8 mouse cellular contexts compared by ENCODE assay signal in the genomic region with DNA sequence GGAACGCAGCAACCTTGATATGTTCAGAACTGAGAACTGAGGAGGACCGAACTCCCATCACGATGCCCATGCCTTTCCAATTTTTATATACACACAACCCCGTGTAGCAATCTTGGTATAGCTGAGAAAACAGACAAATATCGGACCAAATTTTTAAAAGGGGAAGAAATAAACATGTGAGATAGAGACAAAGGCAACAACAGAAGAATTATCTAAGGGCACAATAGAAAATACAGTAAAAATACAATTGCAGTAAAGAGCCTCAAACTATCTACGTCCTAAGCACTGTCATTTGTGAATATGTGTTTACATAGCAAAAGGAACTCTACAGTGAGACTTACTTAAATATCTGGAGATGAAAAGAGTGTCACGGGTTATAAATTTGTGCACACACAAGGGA. TPM values are rescaled to one million over a fixed set of nuclear protein-coding genes. Genes with fewer than 3 reads are reported as not detected.
A peak's percentile ranks its signal among the peaks of the same experiment; 100 is the strongest.
DNase-seq lines count a peak whose midpoint lies in the region; ATAC-seq and TF ChIP-seq lines count a peak whose summit lies in the region.

A gene (minus strand): TSS at position 101 of the 400 bp plus-strand sequence.

- H3K4me2 ChIP-seq in neural tube, embryonic 11.5 days (ENCODE audit: low read depth) = peak within 1 kb of the TSS; percentile 92
- H3K4me2 ChIP-seq in limb, embryonic 12.5 days = peak within 1 kb of the TSS; percentile 91
- peak within 1 kb of the TSS; percentile 82 for H3K4me2 ChIP-seq in stomach, embryonic 15.5 days

- H3K9ac ChIP-seq in heart, adult 2 months (ENCODE audit: low read depth, low read length) = peak within 1 kb of the TSS; percentile 32
- peak within 1 kb of the TSS; percentile 58 for H3K9ac ChIP-seq in neural tube, embryonic 11.5 days (ENCODE audit: low read length)
- peak within 1 kb of the TSS; percentile 50 for H3K9ac ChIP-seq in limb, embryonic 12.5 days (replicated peaks)
- H3K9ac ChIP-seq in stomach, embryonic 15.5 days = peak within 1 kb of the TSS; percentile 34; the same call in 1 of the 2 replicates

- H3K27me3 ChIP-seq in heart, adult 2 months (ENCODE audit: control insufficient read depth, insufficient read depth, low read length) = peaks cover 3% of the 10 kb centered on the region
- peaks cover 12% of the 10 kb centered on the region for H3K27me3 ChIP-seq in neural tube, embryonic 11.5 days (ENCODE audit: control insufficient read depth, insufficient read depth, low read length)
- peaks cover 29% of the 10 kb centered on the region for H3K27me3 ChIP-seq in limb, embryonic 12.5 days
- peaks cover 12% of the 10 kb centered on the region; the same call in 1 of the 2 replicates for H3K27me3 ChIP-seq in stomach, embryonic 15.5 days (replicated peaks)

- 35% methylated on average over 7 of the region's 7 CpGs for WGBS in heart, adult 2 months
- WGBS in neural tube, embryonic 11.5 days = 38% methylated on average over 7 of the region's 7 CpGs
- 40% methylated on average over 7 of the region's 7 CpGs for WGBS in limb, embryonic 12.5 days
- WGBS in stomach, embryonic 15.5 days = 34% methylated on average over 7 of the region's 7 CpGs

- intact Hi-C loops in heart, adult 2 months (cut with DNase I) = no loop called here
- intact Hi-C loops in heart, postnatal 14 days (cut with DNase I) = no loop called here
- intact Hi-C loops in gastrocnemius, postnatal 36 days (cut with DNase I) = no loop called here

- no peak for TF ChIP-seq EP300 in heart, adult 2 months (IDR thresholded peaks at IDR 0.05; ENCODE audit: insufficient read depth, low read depth, low read length)

- no peak within 1 kb of the TSS for H3K27ac ChIP-seq in heart, adult 2 months
- H3K27ac ChIP-seq in neural tube, embryonic 11.5 days (ENCODE audit: low read depth, low read length) = 0 out of 2 replicates have a peak within 1 kb of the TSS, but pooled peaks have one; percentile 50
- no peak within 1 kb of the TSS for H3K27ac ChIP-seq in limb, embryonic 12.5 days
- peak within 1 kb of the TSS; percentile 2; the same call in 1 of the 2 replicates for H3K27ac ChIP-seq in stomach, embryonic 15.5 days

- H3K9me3 ChIP-seq in neural tube, embryonic 11.5 days (ENCODE audit: control insufficient read depth, low read length) = no peaks in the 10 kb centered on the region
- no peaks in the 10 kb centered on the region for H3K9me3 ChIP-seq in limb, embryonic 12.5 days
- no peaks in the 10 kb centered on the region for H3K9me3 ChIP-seq in stomach, embryonic 15.5 days

- TF ChIP-seq CTCF in heart, adult 2 months (IDR thresholded peaks at IDR 0.05) = no peak

- no peaks in the 10 kb centered on the region for H3K79me2 ChIP-seq in heart, adult 2 months (replicated peaks; ENCODE audit: control insufficient read depth, insufficient read depth, low read length)

- H3K4me3 ChIP-seq in heart, adult 2 months = peak within 1 kb of the TSS; percentile 39
- peak within 1 kb of the TSS; percentile 54 for H3K4me3 ChIP-seq in neural tube, embryonic 11.5 days (ENCODE audit: low read depth, low read length)
- peak within 1 kb of the TSS; percentile 52 for H3K4me3 ChIP-seq in limb, embryonic 12.5 days (replicated peaks)
- H3K4me3 ChIP-seq in stomach, embryonic 15.5 days (replicated peaks) = peak within 1 kb of the TSS; percentile 46

- DNase-seq in heart, adult 2 months = no peak
- no peak for DNase-seq in heart, postnatal 14 days
- DNase-seq in neural tube, embryonic 11.5 days (ENCODE audit: low spot score) = no peak
- DNase-seq in neural tube, embryonic 10.5 days (ENCODE audit: extremely low spot score, low spot score) = no peak
- no peak for DNase-seq in gastrocnemius, postnatal 36 days
- no peak for DNase-seq in adrenal gland, adult 8-10 months

- H3K4me1 ChIP-seq in heart, adult 2 months (ENCODE audit: control insufficient read depth, insufficient read depth, low read length) = peaks cover 1% of the 10 kb centered on the region; the same call in 1 of the 2 replicates
- H3K4me1 ChIP-seq in neural tube, embryonic 11.5 days (ENCODE audit: control insufficient read depth, insufficient read depth, low read length) = no peaks in the 10 kb centered on the region
- H3K4me1 ChIP-seq in limb, embryonic 12.5 days (replicated peaks) = peaks cover 16% of the 10 kb centered on the region
- peaks cover 8% of the 10 kb centered on the region for H3K4me1 ChIP-seq in stomach, embryonic 15.5 days

- H3K36me3 ChIP-seq in heart, adult 2 months (ENCODE audit: control insufficient read depth, insufficient read depth, low read length) = no peaks in the 10 kb centered on the region
- H3K36me3 ChIP-seq in neural tube, embryonic 11.5 days (ENCODE audit: control insufficient read depth, insufficient read depth, low read length) = no peaks in the 10 kb centered on the region
- H3K36me3 ChIP-seq in limb, embryonic 12.5 days = no peaks in the 10 kb centered on the region
- H3K36me3 ChIP-seq in stomach, embryonic 15.5 days = no peaks in the 10 kb centered on the region

- 0 out of 2 replicates have a peak, but pooled peaks have one; percentile 8 for ATAC-seq in neural tube, embryonic 11.5 days (ENCODE audit: insufficient read depth, low FRiP score, low TSS enrichment)
- ATAC-seq in limb, embryonic 12.5 days (ENCODE audit: insufficient number of reproducible peaks, insufficient read depth, low FRiP score, low TSS enrichment, low read depth) = no peak
- ATAC-seq in stomach, embryonic 15.5 days (ENCODE audit: insufficient read depth, low FRiP score, low read depth) = no peak

- TF ChIP-seq POLR2A in heart, adult 2 months (IDR thresholded peaks at IDR 0.05; ENCODE audit: insufficient read depth, low read depth, low read length) = no peak

RNA-seq across cellular contexts. Expression of the gene that starts here (rescaled TPM):
- total RNA-seq in heart, adult 2 months (2021) = not detected
- polyA plus RNA-seq in heart, adult 2 months (2012; rRNA removed) = 0.03 and 0.10 TPM in 2 replicates
- under 1 TPM; 0.07 to 0.12 TPM for total RNA-seq in heart, postnatal 14 days (2021)
- 4.1 and 4.6 TPM in 2 replicates for polyA plus RNA-seq in neural tube, embryonic 11.5 days (2014; fragmentation: Nextera tagmentation; extraction: Ambion mirVana)
- polyA plus RNA-seq in limb, embryonic 12.5 days (2016; fragmentation: Nextera tagmentation; extraction: Ambion mirVana) = 1.1 and 1.6 TPM in 2 replicates
- 2.5 and 2.9 TPM in 2 replicates for polyA plus RNA-seq in stomach, embryonic 15.5 days (2015; fragmentation: Nextera tagmentation; extraction: Ambion mirVana)
- total RNA-seq in gastrocnemius, postnatal 36 days (2021) = not detected
- total RNA-seq in adrenal gland, adult 8-10 months (2022) = under 1 TPM; 0.12 to 0.28 (median 0.22) TPM

Comparison
In these comparisons a context has a peak if more than half of its experiments do, and no peak if none do; other contexts are left out.
1. H3K27ac ChIP-seq: peak in neural tube, embryonic 11.5 days (single experiment) and stomach, embryonic 15.5 days (single experiment); none in heart, adult 2 months (single experiment) and limb, embryonic 12.5 days (single experiment).
2. Peak in every context shown above with its lines, with median percentiles within 50 percentile points of each other: H3K4me3 ChIP-seq, H3K9ac ChIP-seq and H3K4me2 ChIP-seq.